Mouse (Mus musculus) MEL (cell line): Measurements from ENCODE around the gene Pou5f1.

ENCODE experiments used
- CHD2 ChIP-seq: IDR thresholded peaks from 2 replicates; pipeline ENCODE4 v1.6.1; 2011; ENCODE audit warnings: low read length, improper control_type of control experiment
- CTCF ChIP-seq, 3 experiments: IDR thresholded peaks in 2 of 3; conservative IDR thresholded peaks in 1 of 3; 2 replicates each; pipeline ENCODE4 v1.5.1; 2011 to 2012; ENCODE audit warnings: low read length in 3 of 3, low read depth in 2 of 3, mild to moderate bottlenecking in 2 of 3, improper control_type of control experiment in 1 of 3, inconsistent platforms in 1 of 3, mixed read lengths in 1 of 3, moderate library complexity in 1 of 3; ENCODE audit not compliant: control insufficient read depth in 1 of 3, insufficient read depth in 1 of 3, poor library complexity in 1 of 3, severe bottlenecking in 1 of 3
- E2F4 ChIP-seq: IDR thresholded peaks from 2 replicates; pipeline ENCODE4 v1.6.1; 2011; ENCODE audit warnings: low read depth, low read length, improper control_type of control experiment, borderline replicate concordance
- GATA1 ChIP-seq: IDR thresholded peaks from 2 replicates; pipeline ENCODE4 v1.6.1; 2011; ENCODE audit warnings: low read depth, low read length, improper control_type of control experiment
- MYB ChIP-seq: IDR thresholded peaks from 2 replicates; pipeline ENCODE4 v1.6.1; 2011; ENCODE audit warnings: mild to moderate bottlenecking, low read depth, low read length, improper control_type of control experiment
- MYC ChIP-seq: IDR thresholded peaks from 2 replicates; pipeline ENCODE4 v1.6.1; 2011; ENCODE audit warnings: low read depth, mild to moderate bottlenecking, low read length, improper control_type of control experiment, moderate library complexity
- POLR2A ChIP-seq, 2 experiments: IDR thresholded peaks; 2 replicates each; pipeline ENCODE4 v1.6.1; 2011 to 2012; ENCODE audit warnings: low read length in 2 of 2, mild to moderate bottlenecking in 2 of 2, control low read depth in 1 of 2, improper control_type of control experiment in 1 of 2, low read depth in 1 of 2, moderate library complexity in 1 of 2; ENCODE audit not compliant: control insufficient read depth in 1 of 2, insufficient read depth in 1 of 2, poor library complexity in 1 of 2
- POLR2AphosphoS5 ChIP-seq: IDR thresholded peaks from 2 replicates; pipeline ENCODE4 v1.6.1; 2012; ENCODE audit warnings: low read depth, borderline replicate concordance, mild to moderate bottlenecking, inconsistent platforms, low read length, moderate library complexity, mixed read lengths
- SMC3 ChIP-seq: IDR thresholded peaks from 2 replicates; pipeline ENCODE4 v1.6.1; 2011; ENCODE audit warnings: low read depth, low read length, improper control_type of control experiment
- TAL1 ChIP-seq: IDR thresholded peaks from 2 replicates; pipeline ENCODE4 v1.6.1; 2012; ENCODE audit warnings: mild to moderate bottlenecking, inconsistent platforms, low read length, moderate library complexity, mixed read lengths
- TBP ChIP-seq: IDR thresholded peaks from 2 replicates; pipeline ENCODE4 v1.8.0; 2011; ENCODE audit warnings: low read depth, low read length, improper control_type of control experiment
- TCF12 ChIP-seq: IDR thresholded peaks from 2 replicates; pipeline ENCODE4 v1.6.1; 2014; ENCODE audit warnings: low read depth, mild to moderate bottlenecking, inconsistent platforms, low read length, improper control_type of control experiment, moderate library complexity
- USF1 ChIP-seq: IDR thresholded peaks from 2 replicates; pipeline ENCODE4 v1.6.1; 2014; ENCODE audit warnings: low read depth, mild to moderate bottlenecking, inconsistent platforms, low read length, improper control_type of control experiment, moderate library complexity

DNA sequence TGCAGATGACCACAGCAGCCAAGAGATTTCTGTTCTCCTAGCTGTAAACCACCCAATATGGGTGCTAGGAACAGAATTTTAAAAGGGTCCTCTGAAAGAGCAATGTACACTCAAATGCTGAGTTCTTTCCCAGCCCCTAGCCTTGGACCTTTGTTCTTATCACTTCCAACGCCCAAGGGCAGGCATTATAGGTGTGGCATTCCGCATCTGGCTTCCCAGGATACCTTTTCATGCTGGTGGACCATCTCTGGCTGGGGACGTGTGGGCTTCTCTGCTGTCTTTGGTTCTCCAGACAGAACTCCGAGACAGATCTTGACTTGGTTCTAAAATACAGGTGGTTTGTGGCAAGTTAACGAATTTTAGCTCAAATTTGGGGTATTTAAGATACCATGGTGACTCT, 3.1 kb upstream of the Pou5f1 start:
- TF ChIP-seq POLR2AphosphoS5 (no peak), CTCF (IDR thresholded peaks at IDR 0.05 in 2 of 3, conservative IDR thresholded peaks at IDR 0.05 in 1 of 3; ENCODE audit: control insufficient read depth in 1 of 3, insufficient read depth in 1 of 3, low read depth in 2 of 3, low read length in 3 of 3, poor library complexity in 1 of 3, severe bottlenecking in 1 of 3) (no peak), E2F4 (no peak), GATA1 (no peak), TCF12 (no peak), SMC3 (no peak), TBP (no peak), POLR2A (IDR thresholded peaks at IDR 0.05; ENCODE audit: control insufficient read depth in 1 of 2, insufficient read depth in 1 of 2, low read depth in 1 of 2, low read length in 2 of 2, poor library complexity in 1 of 2) (no peak), CHD2 (no peak), TAL1 (no peak), MYC (no peak), MYB (no peak), USF1 (no peak)
